Mouse (Mus musculus): ENCODE data around the gene Pax7.

The Pax7 gene

DNA sequence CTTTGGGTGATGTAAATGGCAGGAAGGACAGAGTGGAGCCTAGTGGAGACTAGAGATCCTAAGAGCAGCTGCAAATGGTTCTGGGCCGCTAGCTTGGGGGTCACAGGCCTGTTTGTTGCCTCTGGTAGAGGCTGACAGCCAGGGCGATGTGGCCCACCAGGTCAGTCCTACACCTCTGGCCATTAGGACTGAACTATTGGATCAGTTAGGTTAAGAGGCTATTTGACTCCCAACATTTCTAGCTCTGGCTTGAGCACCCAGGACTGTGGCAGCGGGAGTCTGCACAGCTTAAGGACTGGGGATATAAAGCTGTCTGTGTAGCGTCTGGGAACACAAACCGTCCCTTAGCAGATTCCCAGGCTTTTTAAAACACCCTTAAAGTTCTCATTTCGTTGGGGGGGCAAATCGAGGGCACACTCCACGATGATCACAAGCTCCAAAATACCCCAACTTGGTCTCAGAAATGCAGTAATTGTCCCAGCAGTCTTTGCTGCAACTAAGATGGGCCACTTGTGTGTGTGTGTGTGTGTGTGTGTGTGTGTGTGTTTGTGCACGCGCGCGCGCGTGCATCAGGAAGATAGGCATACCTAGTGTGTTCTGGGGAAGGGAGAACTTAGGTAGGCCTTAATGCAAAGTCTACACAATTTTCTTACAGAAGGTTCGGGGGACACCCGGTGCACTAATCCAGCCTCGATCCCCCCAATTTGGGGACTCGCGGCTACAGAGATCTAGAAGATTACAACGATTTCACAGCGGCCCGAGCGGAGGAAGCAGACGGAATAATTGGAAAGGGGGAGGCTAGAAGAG, 2.5 kb downstream of the Pax7 start:
- DNase-seq = no peak

GRCm38 (mm10) chr4:139830053-139830452, 3.3 kb downstream of the Pax7 start:
- DNase-seq = no peak

GRCm38 (mm10) chr4:139828871-139829590, 4.3 kb downstream of the Pax7 start:
- DNase-seq = no peak

- no peak for DNase-seq
Observed at GRCm38 (mm10) chr4:139828283-139828678, 5.0 kb downstream of the Pax7 start.

GRCm38 (mm10) chr4:139827501-139828282, 5.6 kb downstream of the Pax7 start:
- no peak for DNase-seq

- no peak for DNase-seq
Observed at GRCm38 (mm10) chr4:139826231-139826630, 7.1 kb downstream of the Pax7 start.

GRCm38 (mm10) chr4:139825326-139826112, 7.8 kb downstream of the Pax7 start:
- DNase-seq = no peak

DNA sequence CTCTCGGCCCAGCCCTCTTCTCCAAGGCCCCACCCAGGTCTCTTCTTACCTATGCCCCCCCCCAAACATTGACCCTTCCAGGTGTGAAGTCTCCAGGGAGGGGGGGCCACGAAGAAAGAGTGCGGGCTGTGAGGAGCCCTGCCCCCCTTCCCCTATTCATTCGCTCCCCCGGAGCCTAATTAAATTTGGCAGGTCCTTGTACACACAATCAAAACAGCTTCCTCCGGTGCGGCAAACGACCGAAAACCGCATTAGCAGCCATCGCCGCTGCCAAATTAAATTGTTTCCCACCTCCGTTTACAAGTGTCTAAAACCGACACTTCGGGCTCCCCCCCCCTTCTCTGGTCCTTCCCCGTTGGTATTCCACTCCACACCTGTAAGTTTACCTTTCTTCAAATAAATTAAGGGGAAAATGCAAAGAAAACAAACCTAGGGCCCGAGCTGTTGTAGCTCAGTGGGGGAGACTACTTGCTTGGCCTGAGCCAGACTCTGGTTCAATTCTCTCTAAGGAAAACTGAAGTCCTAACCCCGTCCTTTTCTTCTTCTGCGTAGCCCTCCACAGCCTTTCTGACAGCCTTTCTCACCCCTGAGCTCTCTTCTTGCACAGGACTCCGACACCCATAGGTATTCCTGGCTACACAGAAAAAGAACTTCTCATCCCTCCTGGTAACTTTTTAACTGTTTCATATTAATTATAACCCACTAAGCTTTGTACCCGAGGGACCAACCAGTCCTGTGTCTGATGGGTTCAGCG, 8.6 kb downstream of the Pax7 start:
- DNase-seq = no peak

- no peak for DNase-seq
Observed at GRCm38 (mm10) chr4:139823870-139824472, 9.4 kb downstream of the Pax7 start.

DNA sequence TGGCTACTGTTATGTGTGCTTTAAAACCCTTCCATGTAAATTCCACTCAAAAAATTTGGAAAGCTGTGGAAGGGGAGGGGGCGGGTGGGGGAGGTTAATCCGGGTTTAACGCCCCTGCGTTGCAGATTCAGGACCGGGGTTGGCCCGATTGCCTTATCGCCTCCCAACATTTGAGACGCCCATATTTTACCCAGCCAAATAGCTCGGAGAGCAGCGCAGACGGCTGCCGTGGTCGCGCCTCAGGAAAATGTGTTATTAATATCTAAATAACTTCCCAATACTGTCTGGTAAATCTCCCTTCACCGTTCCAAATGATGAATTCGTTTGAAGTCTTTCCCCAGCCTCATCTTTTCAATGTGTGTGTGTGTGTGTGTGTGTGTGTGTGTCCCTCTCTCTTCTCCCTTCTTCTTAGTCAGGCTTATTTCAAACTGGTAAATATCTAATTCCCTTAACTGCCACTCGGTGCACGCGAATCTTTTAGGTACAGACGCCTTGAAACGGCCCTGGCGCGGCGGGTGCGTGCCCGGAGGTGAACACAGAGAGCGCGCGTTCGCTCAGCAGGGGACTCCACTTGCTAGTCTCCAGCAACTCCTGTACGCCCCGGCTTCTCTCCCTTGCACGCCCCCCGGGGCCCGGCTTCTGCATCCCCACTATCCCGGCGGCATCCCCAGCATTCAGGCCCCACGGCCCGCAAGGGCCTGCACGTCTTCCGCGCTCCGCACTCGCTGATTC, 10.0 kb downstream of the Pax7 start:
- DNase-seq = no peak

DNA sequence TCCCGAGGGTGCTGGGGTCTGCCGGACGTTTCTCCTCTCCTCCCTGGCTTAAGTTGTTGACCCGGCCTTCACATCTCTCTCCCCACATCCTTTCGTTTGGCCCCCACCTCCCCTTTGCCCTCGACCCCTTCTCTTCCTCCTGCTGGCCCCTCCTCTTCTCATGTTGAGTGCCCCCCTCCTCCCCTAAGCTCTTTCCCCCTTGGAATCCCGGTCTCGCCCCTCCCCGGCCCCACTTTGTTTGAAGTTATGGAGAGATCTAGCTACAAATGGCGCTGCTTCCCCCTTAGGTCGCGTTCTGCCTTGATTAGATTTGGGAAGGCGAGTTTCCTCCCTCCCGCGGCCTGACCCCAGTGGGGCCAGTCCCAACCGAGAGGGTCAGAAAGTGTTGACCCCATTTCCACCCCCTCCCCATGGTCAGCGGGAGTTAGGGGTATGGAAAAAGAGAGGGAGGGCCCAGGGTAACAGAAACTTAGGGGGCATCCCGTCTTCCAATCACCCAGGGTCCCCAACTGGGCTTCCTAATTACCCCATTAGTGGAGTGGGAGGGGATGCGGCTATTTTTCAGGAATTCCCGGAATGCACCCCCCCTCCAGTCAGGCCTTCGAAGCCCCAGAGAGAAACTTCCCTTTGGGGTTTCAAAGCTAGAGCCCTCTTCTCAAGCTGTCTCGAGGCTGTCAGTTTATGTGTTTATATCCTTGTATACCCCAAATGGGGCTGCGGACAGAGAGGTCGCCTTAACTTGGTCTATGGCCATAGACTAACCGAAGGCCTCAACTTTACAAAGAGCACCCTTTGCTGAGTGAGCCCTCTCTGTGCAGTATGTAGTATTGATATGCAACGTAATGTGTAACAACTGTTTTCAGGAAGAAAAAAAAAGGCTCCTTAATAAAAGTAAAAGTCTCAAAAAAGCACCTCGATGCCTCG, 10.9 kb downstream of the Pax7 start:
- DNase-seq = no peak

GRCm38 (mm10) chr4:139821491-139822160, 11.7 kb downstream of the Pax7 start:
- DNase-seq = no peak

DNA sequence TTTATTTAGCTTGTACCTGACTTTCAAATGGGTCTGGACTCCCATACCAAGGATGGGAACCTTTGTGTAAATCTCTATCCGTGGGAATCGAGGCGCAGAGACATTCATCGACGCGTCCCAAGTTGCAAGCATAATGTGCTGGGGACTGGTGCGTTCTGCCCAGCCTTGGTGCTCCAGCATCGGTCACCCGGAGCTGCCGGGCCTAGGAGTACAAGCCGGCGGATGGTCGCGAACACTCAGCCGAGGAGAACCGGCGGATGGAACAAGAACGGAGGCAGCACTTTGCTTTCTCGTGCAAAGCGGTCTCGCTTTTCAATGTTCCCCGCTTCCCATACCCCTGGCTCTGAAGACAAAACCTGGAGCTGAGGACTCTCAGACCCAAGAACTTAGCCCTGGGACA, 12.3 kb downstream of the Pax7 start:
- no peak for DNase-seq

GRCm38 (mm10) chr4:139819411-139820030, 13.8 kb downstream of the Pax7 start:
- no peak for DNase-seq

- DNase-seq = no peak
Observed at GRCm38 (mm10) chr4:139818163-139818562, 15.2 kb downstream of the Pax7 start.

DNA sequence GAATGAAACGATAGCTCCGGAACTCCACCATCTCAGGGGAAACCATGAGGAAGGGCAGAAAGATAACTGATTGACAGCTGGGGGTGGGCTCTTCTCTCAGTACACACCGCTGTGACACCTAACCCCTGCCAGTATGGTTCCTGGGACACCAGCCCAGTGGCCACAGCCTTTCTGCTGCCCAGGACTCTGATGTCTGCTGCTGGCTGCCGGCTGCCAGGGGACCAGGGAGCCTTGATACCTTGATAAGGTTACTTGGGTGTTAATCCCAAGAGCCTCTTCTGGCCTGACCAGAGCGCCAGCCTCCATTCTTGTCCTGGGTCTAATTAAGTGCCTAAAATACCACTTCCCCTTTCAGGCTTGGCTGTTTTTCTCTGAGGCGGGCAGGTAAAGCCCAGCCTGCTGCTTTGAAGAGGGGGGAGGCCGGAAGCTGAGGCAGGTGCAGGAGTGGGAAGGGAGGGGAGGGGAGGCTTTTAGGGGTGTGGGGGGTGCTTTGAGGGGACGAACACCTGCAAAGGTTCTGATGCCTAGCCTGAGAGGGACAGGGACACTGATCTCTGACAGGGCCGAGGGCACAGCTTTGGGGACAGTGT, 19.9 kb downstream of the Pax7 start:
- DNase-seq = no peak

- no peak for DNase-seq
Observed at GRCm38 (mm10) chr4:139811901-139812300, 21.4 kb downstream of the Pax7 start.

DNA sequence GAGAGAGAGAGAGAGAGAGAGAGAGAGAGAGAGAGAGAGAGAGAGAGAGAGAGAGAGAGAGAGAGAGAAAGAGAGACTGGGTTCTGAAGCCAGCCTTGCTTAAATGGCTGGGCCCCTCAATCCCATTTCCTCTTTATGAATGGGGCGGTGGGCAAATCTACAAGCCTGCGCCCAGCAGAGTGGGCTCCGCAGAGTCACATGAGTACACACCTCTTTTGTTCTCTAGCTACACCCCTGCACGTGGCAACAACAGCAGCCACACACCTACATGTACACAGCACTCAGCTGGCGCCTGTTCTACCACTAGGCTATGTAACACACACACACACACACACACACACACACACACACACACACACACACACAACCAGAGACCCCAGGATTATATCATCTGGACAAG, 21.9 kb downstream of the Pax7 start:
- DNase-seq = no peak

Measured in right cerebral cortex, adult 18-20 months (tissue).